ENCODE assay signal across 8 mouse cellular contexts in genomic region chr5:24908820-24909716, GRCm38 (mm10).
DNase-seq lines count a peak whose midpoint lies in the region; ATAC-seq lines count a peak whose summit lies in the region.

No protein-coding gene starts in this region.

- H3K9me3 ChIP-seq in forebrain, embryonic 16.5 days (ENCODE audit: control insufficient read depth, low read length): no peaks in the 10 kb centered on the region
- no peaks in the 10 kb centered on the region for H3K9me3 ChIP-seq in intestine, embryonic 15.5 days
- H3K9me3 ChIP-seq in lung, embryonic 15.5 days: no peaks in the 10 kb centered on the region

- peak overlapping the region; percentile 96 for H3K27ac ChIP-seq in forebrain, embryonic 16.5 days (ENCODE audit: low read length)
- peak overlapping the region; percentile 96 for H3K27ac ChIP-seq in intestine, embryonic 15.5 days
- H3K27ac ChIP-seq in lung, embryonic 15.5 days: peak overlapping the region; percentile 95

- no peaks in the 10 kb centered on the region for H3K27me3 ChIP-seq in forebrain, embryonic 16.5 days (replicated peaks; ENCODE audit: control insufficient read depth, insufficient read depth, low read length)
- H3K27me3 ChIP-seq in intestine, embryonic 15.5 days (replicated peaks): no peaks in the 10 kb centered on the region
- H3K27me3 ChIP-seq in lung, embryonic 15.5 days: no peaks in the 10 kb centered on the region

- H3K4me2 ChIP-seq in forebrain, embryonic 16.5 days (ENCODE audit: low read length): peak overlapping the region; percentile 79
- peak overlapping the region; percentile 65 for H3K4me2 ChIP-seq in intestine, embryonic 15.5 days (replicated peaks)
- H3K4me2 ChIP-seq in lung, embryonic 15.5 days: peak overlapping the region; percentile 86

- peak; percentile 76 for DNase-seq in ovary, adult 18-20 months (ENCODE audit: low spot score)
- no peak for DNase-seq in ovary, postnatal 14 days (ENCODE audit: low spot score)
- peak; percentile 87 for DNase-seq in cerebellum, adult 11-12 months
- DNase-seq in layer of hippocampus, adult 18-20 months (ENCODE audit: low spot score in 2 of 2): no peak

- peak overlapping the region; percentile 94 for H3K4me3 ChIP-seq in forebrain, embryonic 16.5 days (replicated peaks; ENCODE audit: low read length)
- H3K4me3 ChIP-seq in intestine, embryonic 15.5 days (replicated peaks): peak overlapping the region; percentile 87
- peak overlapping the region; percentile 74 for H3K4me3 ChIP-seq in lung, embryonic 15.5 days

- WGBS in forebrain, embryonic 16.5 days: 14% methylated on average over 14 of the region's 19 CpGs
- WGBS in intestine, embryonic 15.5 days: 12% methylated on average over 16 of the region's 19 CpGs
- WGBS in lung, embryonic 15.5 days: 12% methylated on average over 15 of the region's 19 CpGs

- H3K9ac ChIP-seq in forebrain, embryonic 16.5 days (replicated peaks; ENCODE audit: low read depth, low read length): peak overlapping the region; percentile 97
- peak overlapping the region; percentile 91 for H3K9ac ChIP-seq in intestine, embryonic 15.5 days
- peak overlapping the region; percentile 69 for H3K9ac ChIP-seq in lung, embryonic 15.5 days

- no peaks in the 10 kb centered on the region for H3K36me3 ChIP-seq in forebrain, embryonic 16.5 days (ENCODE audit: control insufficient read depth, insufficient read depth)
- H3K36me3 ChIP-seq in intestine, embryonic 15.5 days: no peaks in the 10 kb centered on the region
- no peaks in the 10 kb centered on the region for H3K36me3 ChIP-seq in lung, embryonic 15.5 days

- ATAC-seq in forebrain, embryonic 16.5 days: no peak
- ATAC-seq in intestine, embryonic 15.5 days: no peak
- no peak for ATAC-seq in lung, embryonic 15.5 days (ENCODE audit: borderline replicate concordance, extremely low read depth, low FRiP score, low TSS enrichment)
- peak; percentile 68 for ATAC-seq in neutrophil, adult 5-6 weeks (ENCODE audit: extremely low read depth, insufficient number of reproducible peaks, low FRiP score, poor library complexity, severe bottlenecking)

- H3K4me1 ChIP-seq in forebrain, embryonic 16.5 days (replicated peaks; ENCODE audit: control insufficient read depth, insufficient read depth, low read length): peaks cover 23% of the 10 kb centered on the region
- peaks cover 9% of the 10 kb centered on the region; the same call in 1 of the 2 replicates for H3K4me1 ChIP-seq in intestine, embryonic 15.5 days (replicated peaks)
- peaks cover 14% of the 10 kb centered on the region for H3K4me1 ChIP-seq in lung, embryonic 15.5 days

Comparison
In these comparisons a context has a peak if more than half of its experiments do, and no peak if none do; other contexts are left out.
1. DNase-seq: peak in ovary, adult 18-20 months (single experiment) and cerebellum, adult 11-12 months (single experiment); none in ovary, postnatal 14 days (single experiment) and layer of hippocampus, adult 18-20 months (0 of 2).
2. Peak in every context shown above with its lines, with median percentiles within 50 percentile points of each other: H3K27ac ChIP-seq, H3K4me2 ChIP-seq, H3K4me3 ChIP-seq and H3K9ac ChIP-seq.